Mouse (Mus musculus) small intestine, adult 2 months (tissue): Measurements from ENCODE around the gene S100a13. TPM values are rescaled to one million over a fixed set of nuclear protein-coding genes. Genes with fewer than 3 reads are reported as not detected.
A peak's percentile ranks its signal among the peaks of the same experiment; 100 is the strongest.

Experiments
- H3K27ac ChIP-seq: fragments of 200-500 bp; 2 replicates; pipeline ENCODE4 v1.5.1; 2012; ENCODE audit warnings: low read depth, low read length, control low read depth, inconsistent platforms; ENCODE audit not compliant: insufficient read depth
- H3K27me3 ChIP-seq: fragments of 200-500 bp; 2 replicates; pipeline ENCODE4 v1.6.1; 2012; ENCODE audit warnings: mild to moderate bottlenecking, moderate library complexity, low read length, inconsistent platforms; ENCODE audit not compliant: control insufficient read depth, insufficient read depth
- H3K36me3 ChIP-seq: fragments of 200-500 bp; 2 replicates; pipeline ENCODE4 v1.6.1; 2012; ENCODE audit warnings: mild to moderate bottlenecking, low read length, control low read depth, inconsistent platforms; ENCODE audit not compliant: control insufficient read depth, insufficient read depth
- H3K4me1 ChIP-seq: fragments of 200-500 bp; 2 replicates; pipeline ENCODE4 v1.6.1; 2012; ENCODE audit warnings: low read length, inconsistent platforms, mixed read lengths; ENCODE audit not compliant: control insufficient read depth, insufficient read depth, insufficient read length
- H3K4me3 ChIP-seq: fragments of 200-500 bp; 2 replicates; pipeline ENCODE4 v1.5.1; 2012; ENCODE audit warnings: low read depth, mild to moderate bottlenecking, control low read depth, inconsistent platforms, low read length, moderate library complexity
- CTCF ChIP-seq: fragments of 200-500 bp; IDR thresholded peaks from 2 replicates; pipeline ENCODE4 v1.5.1; 2012; ENCODE audit warnings: low read depth, mild to moderate bottlenecking, control low read depth, inconsistent platforms, low read length, moderate library complexity, mixed read lengths; ENCODE audit not compliant: insufficient replicate concordance, insufficient read length; ENCODE audit errors: extremely low read depth
- POLR2A ChIP-seq: fragments of 200-500 bp; IDR thresholded peaks from 2 replicates; pipeline ENCODE4 v1.6.1; 2012; ENCODE audit warnings: low read depth, mild to moderate bottlenecking, control low read depth, inconsistent platforms, low read length, moderate library complexity
- WGBS: fragments of 180-500 bp; shearing (Covaris S2); methylation state at CpG from one replicate; pipeline ENCODE4 v1.1.7; 2018; 5-methylcytosine and 5-hydroxymethylcytosine counted together
- polyA plus RNA-seq: library from polyadenylated mRNA; depleted of rRNA; stranded (reverse); fragments of >200 nt; gene quantifications from 2 replicates; pipeline ENCODE4 v1.2.3, GENCODE M21; 2012

The S100a13 gene
- polyA plus RNA-seq, 1 experiment: 9.7 TPM

DNA sequence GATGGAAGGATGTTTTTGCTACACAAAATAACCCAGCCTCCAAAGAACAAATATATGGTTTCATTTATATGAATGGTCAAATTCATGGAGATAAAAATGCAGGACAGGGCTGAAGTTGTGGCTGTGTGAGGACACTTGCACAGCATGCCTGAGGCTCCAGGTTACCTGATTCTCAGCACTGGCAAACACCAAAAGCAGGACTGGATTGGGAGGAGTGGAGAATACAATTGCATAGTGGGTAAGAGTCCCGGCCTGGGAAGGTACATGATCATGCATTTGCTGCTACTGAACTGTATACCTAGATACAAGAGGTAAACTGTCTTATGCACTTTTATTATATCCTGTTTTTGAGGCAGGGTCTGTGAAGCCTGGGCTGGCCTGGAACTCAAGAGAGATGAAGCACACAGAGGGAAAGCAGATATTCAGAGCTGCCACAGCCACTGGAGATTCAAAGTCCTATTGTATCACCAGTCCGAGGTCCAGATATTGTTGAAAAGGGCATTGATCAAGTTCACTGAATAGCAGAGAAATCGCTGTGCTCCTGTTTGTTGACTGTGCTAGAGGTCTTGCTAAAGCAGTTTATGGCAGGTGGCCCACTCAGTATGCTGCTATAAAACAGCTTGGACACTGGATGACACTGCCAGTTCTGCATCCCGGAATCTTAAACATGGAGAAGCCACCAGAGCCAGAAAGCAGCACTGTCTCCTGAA lies 20.2 kb upstream of the S100a13 start:
- peak overlapping the region; percentile 28; the same call in 1 of the 2 replicates for H3K27ac ChIP-seq
- no peak for TF ChIP-seq POLR2A
- TF ChIP-seq CTCF: no peak
- no peaks in the 10 kb centered on the region for H3K4me1 ChIP-seq
- H3K27me3 ChIP-seq: no peaks in the 10 kb centered on the region
- no peak overlapping the region for H3K4me3 ChIP-seq
- 32% methylated on average over 4 of the region's 4 CpGs for WGBS
- peaks cover 28% of the 10 kb centered on the region for H3K36me3 ChIP-seq

DNA sequence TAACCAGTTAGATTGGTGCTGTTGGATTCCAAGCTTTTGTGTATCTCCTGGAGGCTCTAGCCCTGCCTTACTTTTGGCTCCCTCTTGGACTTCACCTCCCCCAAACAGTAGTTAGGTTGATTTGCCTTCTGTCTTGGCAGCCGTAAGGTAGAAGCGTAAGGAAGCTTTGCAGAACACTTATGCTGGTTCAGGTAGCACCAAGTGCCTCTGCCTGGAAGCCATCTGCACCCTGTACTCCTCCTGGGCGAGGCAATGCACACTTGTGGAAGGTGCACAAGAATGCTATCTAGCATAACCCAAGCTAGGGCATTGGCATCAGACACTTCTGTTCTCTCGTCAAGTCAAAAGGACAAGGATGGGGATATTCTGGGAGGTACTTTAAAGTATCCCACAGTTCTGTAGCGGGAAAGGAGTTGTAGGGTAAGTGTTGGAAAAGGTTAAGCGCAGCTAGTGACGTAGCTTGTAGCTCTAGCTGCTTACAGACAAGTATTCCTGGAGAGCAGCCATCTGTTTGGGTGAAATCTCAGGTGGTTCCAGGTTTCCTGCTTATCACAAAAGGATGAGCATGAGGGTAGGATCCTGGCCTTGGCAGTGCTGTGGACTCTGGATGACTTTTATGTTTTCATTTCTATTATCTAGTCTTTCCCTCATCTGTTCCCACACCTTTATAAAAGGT lies 18.2 kb upstream of the S100a13 start:
- Histone ChIP-seq H3K27me3 (no peaks in the 10 kb centered on the region), H3K4me3 (no peak overlapping the region), H3K27ac (no peak overlapping the region), H3K4me1 (no peaks in the 10 kb centered on the region), H3K36me3 (peaks cover 34% of the 10 kb centered on the region)
- 90% methylated on average over 7 of the region's 7 CpGs for WGBS
- TF ChIP-seq POLR2A (no peak), CTCF (no peak)

DNA sequence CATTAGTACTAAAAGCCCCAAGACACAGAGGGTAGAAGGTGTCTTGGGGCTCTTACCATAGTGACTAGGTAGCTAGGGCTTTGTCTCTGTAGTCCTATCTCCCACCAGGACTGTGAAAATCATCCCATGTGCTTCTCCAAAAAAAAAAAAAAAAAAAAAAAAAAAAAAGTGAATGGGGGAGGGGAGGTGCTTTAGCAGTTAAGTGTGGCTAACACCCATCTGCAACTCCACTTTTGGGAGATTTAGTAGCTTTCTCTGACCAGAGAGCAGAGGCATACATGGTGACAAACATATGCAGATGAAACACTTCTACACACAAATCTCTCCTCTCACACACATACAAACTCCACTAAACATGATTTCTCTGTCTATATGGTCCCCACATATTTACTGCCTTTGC lies 16.6 kb upstream of the S100a13 start:
- H3K36me3 ChIP-seq: peaks cover 49% of the 10 kb centered on the region
- no peaks in the 10 kb centered on the region for H3K27me3 ChIP-seq
- no peak overlapping the region for H3K4me3 ChIP-seq
- no peaks in the 10 kb centered on the region for H3K4me1 ChIP-seq
- H3K27ac ChIP-seq: no peak overlapping the region
- TF ChIP-seq CTCF: no peak
- no peak for TF ChIP-seq POLR2A

DNA sequence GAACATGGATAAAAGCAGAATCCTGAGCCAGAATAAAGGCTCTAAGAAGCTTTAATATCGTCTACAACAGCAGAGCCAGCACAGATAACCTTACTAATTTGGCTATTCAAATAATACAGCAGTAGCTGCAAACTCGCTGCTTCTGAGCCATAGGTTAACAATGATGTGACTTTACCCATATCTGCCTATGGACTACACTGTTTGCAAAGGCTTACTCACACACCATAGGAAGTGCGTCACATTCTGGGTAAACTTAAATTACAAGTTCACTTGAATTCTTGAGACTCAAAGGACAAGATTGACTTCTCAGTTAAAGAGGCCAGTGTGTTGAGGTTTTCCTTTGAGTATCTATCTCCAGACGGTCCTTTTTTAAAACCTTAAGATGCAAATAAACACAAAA lies 10.8 kb upstream of the S100a13 start:
- WGBS: 78% methylated on average over 4 of the region's 4 CpGs
- TF ChIP-seq POLR2A (no peak), CTCF (no peak)
- H3K27ac ChIP-seq: no peak overlapping the region
- no peak overlapping the region for H3K4me3 ChIP-seq
- H3K4me1 ChIP-seq: 0 out of 2 replicates have a peak, but pooled peaks cover 2% of the 10 kb centered on the region
- peaks cover 63% of the 10 kb centered on the region for H3K36me3 ChIP-seq
- no peaks in the 10 kb centered on the region for H3K27me3 ChIP-seq

DNA sequence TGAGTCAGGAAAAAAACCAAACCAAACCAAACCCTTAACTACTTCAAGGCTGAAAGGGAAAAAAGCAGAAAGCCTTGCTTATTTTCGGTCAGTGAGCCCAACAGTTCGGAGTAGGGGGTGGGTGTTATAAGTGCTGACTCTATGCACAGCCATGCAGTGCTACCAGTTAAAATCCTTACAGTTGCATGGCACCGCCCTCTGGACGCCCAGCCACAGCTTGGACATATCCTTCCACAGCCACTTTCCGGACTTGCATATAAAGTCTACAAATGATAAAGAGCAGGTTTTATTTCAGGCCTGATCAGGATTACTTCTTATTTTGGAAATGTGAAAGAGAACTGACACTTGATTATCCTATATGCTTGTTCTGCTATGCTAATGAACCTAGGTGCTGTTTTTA lies 9.0 kb upstream of the S100a13 start:
- no peak overlapping the region for H3K4me3 ChIP-seq
- no peak overlapping the region for H3K27ac ChIP-seq
- H3K4me1 ChIP-seq: 0 out of 2 replicates have a peak, but pooled peaks cover 2% of the 10 kb centered on the region
- peaks cover 52% of the 10 kb centered on the region for H3K36me3 ChIP-seq
- H3K27me3 ChIP-seq: no peaks in the 10 kb centered on the region
- TF ChIP-seq CTCF (no peak), POLR2A (no peak)
- 95% methylated on average over 5 of the region's 5 CpGs for WGBS

DNA sequence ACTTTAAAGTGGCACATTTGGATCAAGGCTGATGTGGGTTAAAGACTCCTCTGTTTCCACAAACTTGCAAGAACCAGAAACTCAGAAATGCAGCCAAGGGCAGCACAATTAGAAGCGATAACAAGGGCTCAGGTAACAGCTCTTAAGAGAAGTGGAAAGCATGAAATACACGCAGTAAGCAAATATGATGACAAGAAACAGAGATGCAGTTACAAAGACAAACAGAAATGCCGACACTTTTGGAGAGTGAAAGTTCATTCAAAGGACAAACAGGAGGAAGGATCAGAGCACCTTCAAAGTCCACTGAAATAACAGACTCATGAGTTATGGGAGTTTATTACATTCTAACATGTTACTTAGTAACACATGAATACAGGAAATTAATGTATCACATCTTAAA lies 7.9 kb upstream of the S100a13 start:
- Histone ChIP-seq H3K4me3 (no peak overlapping the region), H3K36me3 (peaks cover 46% of the 10 kb centered on the region), H3K27ac (no peak overlapping the region), H3K4me1 (0 out of 2 replicates have a peak, but pooled peaks cover 2% of the 10 kb centered on the region), H3K27me3 (no peaks in the 10 kb centered on the region)
- TF ChIP-seq POLR2A (no peak), CTCF (no peak)
- WGBS: 56% methylated on average over 3 of the region's 3 CpGs

DNA sequence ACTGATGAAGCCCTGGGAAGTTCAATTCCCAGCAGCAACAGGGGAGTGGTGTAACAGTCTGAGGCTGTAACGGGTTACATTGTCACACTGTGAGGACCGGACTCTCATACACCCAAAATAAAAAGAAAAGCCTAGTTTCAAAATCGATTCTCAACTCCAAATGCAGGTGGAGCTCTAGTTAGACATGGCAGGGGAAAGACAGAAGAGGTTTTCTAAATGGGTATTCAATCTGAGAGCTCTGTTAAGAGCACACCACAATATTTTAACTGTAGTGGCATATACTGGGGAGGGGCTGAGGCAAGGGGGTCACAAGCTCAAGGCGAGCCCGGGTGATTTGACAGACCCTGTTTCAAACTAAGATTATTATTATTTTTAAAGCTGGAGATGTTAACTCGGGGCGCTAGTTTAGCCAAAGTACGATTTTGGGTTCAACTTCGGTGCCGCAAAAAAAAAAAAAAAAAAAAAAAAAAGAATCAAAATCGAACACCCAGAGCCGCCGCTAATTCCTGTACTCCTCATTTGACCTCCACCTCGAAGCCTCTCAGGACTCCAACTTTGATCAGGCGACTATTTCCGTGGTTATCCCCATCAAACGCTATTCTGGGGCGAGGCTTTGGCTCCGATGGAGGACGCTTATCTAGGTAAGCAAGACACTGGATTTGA lies 5.8 kb upstream of the S100a13 start:
- no peaks in the 10 kb centered on the region for H3K27me3 ChIP-seq
- 0 out of 2 replicates have a peak, but pooled peaks cover 2% of the 10 kb centered on the region for H3K4me1 ChIP-seq
- peaks cover 27% of the 10 kb centered on the region for H3K36me3 ChIP-seq
- WGBS: 1% methylated on average over 20 of the region's 20 CpGs
- H3K27ac ChIP-seq: peak overlapping the region; percentile 84
- H3K4me3 ChIP-seq: peak overlapping the region; percentile 70
- TF ChIP-seq CTCF (no peak), POLR2A (no peak)
